Comparison of ENCODE assay signal across 9 mouse cellular contexts in genomic region chr9:48834541-48835411, GRCm38 (mm10). TPM values are rescaled to one million over a fixed set of nuclear protein-coding genes. Genes with fewer than 3 reads are reported as not detected.
DNase-seq lines count a peak whose midpoint lies in the region; ATAC-seq and TF ChIP-seq lines count a peak whose summit lies in the region.
"Had no signal": no experiment of that assay in that cellular context is flagged by ENCODE, and none has a peak within 500 bp of the region (broad histone marks: within the 10 kb centered on the region; RNA-seq: fewer than 3 reads in every experiment).

No protein-coding gene starts in this region.

- no peak for ATAC-seq in erythroblast, adult 5-6 weeks (replicated peaks; ENCODE audit: low FRiP score, poor library complexity, severe bottlenecking)
- ATAC-seq in G1E (ENCODE audit: extremely low read depth, insufficient number of reproducible peaks, low FRiP score, poor library complexity, severe bottlenecking): no peak
- no peak for ATAC-seq in embryonic facial prominence, embryonic 11.5 days (replicated peaks; ENCODE audit: insufficient number of reproducible peaks, low FRiP score, low TSS enrichment, low read depth)
- ATAC-seq in midbrain, embryonic 11.5 days (ENCODE audit: low FRiP score): no peak

- no peaks in the 10 kb centered on the region; the same call in 1 of the 2 replicates for H3K9me3 ChIP-seq in erythroblast, embryonic 14.5 days (ENCODE audit: control insufficient read depth, low read length)
- no peaks in the 10 kb centered on the region for H3K9me3 ChIP-seq in G1E (replicated peaks)
- H3K9me3 ChIP-seq in embryonic facial prominence, embryonic 11.5 days (replicated peaks; ENCODE audit: control insufficient read depth, low read length): no peaks in the 10 kb centered on the region
- H3K9me3 ChIP-seq in midbrain, embryonic 11.5 days (ENCODE audit: control insufficient read depth, low read length): no peaks in the 10 kb centered on the region

- DNase-seq in G1E (ENCODE audit: low spot score): peak; percentile 63
- DNase-seq in embryonic facial prominence, embryonic 11.5 days (ENCODE audit: low spot score): peak; percentile 65
- DNase-seq in heart, postnatal 10 days: peak; percentile 60 to 62
- DNase-seq in kidney, postnatal 4 days: peak; percentile 41 to 53
- peak; percentile 94 for DNase-seq in midbrain, embryonic 11.5 days (ENCODE audit: low spot score, missing footprints)

- H3K27me3 ChIP-seq in erythroblast, embryonic 14.5 days (ENCODE audit: control insufficient read depth): peaks cover 84% of the 10 kb centered on the region
- peaks cover 25% of the 10 kb centered on the region for H3K27me3 ChIP-seq in G1E (ENCODE audit: insufficient read depth, low read length)
- H3K27me3 ChIP-seq in embryonic facial prominence, embryonic 11.5 days (ENCODE audit: control insufficient read depth, insufficient read depth, low read length): peaks cover 19% of the 10 kb centered on the region
- no peaks in the 10 kb centered on the region; the same call in 1 of the 2 replicates for H3K27me3 ChIP-seq in midbrain, embryonic 11.5 days (ENCODE audit: control insufficient read depth, insufficient read depth, low read length)
- no peaks in the 10 kb centered on the region for H3K27me3 ChIP-seq in testis, adult 2 months (ENCODE audit: control insufficient read depth, insufficient read depth, low read length)

- no peak overlapping the region for H3K27ac ChIP-seq in embryonic facial prominence, embryonic 11.5 days (replicated peaks; ENCODE audit: low read depth, low read length)
- peak overlapping the region; percentile 42; the same call in 1 of the 2 replicates for H3K27ac ChIP-seq in midbrain, embryonic 11.5 days (ENCODE audit: low read depth, low read length)
- H3K27ac ChIP-seq in testis, adult 2 months (ENCODE audit: control insufficient read depth, insufficient read depth, low read depth, low read length): no peak overlapping the region; the same call in 1 of the 2 replicates

- peak overlapping the region; percentile 51 for H3K9ac ChIP-seq in embryonic facial prominence, embryonic 11.5 days (replicated peaks; ENCODE audit: low read length)
- H3K9ac ChIP-seq in midbrain, embryonic 11.5 days (ENCODE audit: low read length): peak overlapping the region; percentile 87

- under 1% methylated on average over 65 of the region's 65 CpGs for WGBS in embryonic facial prominence, embryonic 11.5 days
- WGBS in midbrain, embryonic 11.5 days: under 1% methylated on average over 65 of the region's 65 CpGs

- peak overlapping the region; percentile 80 for H3K4me2 ChIP-seq in embryonic facial prominence, embryonic 11.5 days (ENCODE audit: low read depth, low read length)
- peak overlapping the region; percentile 65 for H3K4me2 ChIP-seq in midbrain, embryonic 11.5 days

- intact Hi-C loops in heart, postnatal 10 days (cut with DNase I): loop anchor here (1.0 kb wide), 2 partner anchors 94 to 105 kb away; no protein-coding TSS in a partner anchor

- TF ChIP-seq POLR2A in testis, adult 2 months (IDR thresholded peaks at IDR 0.05; ENCODE audit: control insufficient read depth, low read depth, low read length): no peak

- H3K4me3 ChIP-seq in erythroblast, embryonic 14.5 days (replicated peaks): peak overlapping the region; percentile 33
- H3K4me3 ChIP-seq in G1E (ENCODE audit: low read depth, low read length): peak overlapping the region; percentile 79
- peak overlapping the region; percentile 64 for H3K4me3 ChIP-seq in embryonic facial prominence, embryonic 11.5 days (ENCODE audit: low read depth, low read length)
- peak overlapping the region; percentile 75 for H3K4me3 ChIP-seq in midbrain, embryonic 11.5 days (ENCODE audit: low read depth, low read length)
- peak overlapping the region; percentile 88 for H3K4me3 ChIP-seq in testis, adult 2 months (ENCODE audit: control insufficient read depth, low read depth, low read length)

- peaks cover 13% of the 10 kb centered on the region for H3K4me1 ChIP-seq in erythroblast, embryonic 14.5 days (ENCODE audit: control insufficient read depth)
- peaks cover 71% of the 10 kb centered on the region for H3K4me1 ChIP-seq in G1E (ENCODE audit: insufficient read depth, low read depth, low read length)
- no peaks in the 10 kb centered on the region; the same call in none of the 2 replicates for H3K4me1 ChIP-seq in embryonic facial prominence, embryonic 11.5 days (ENCODE audit: control insufficient read depth, insufficient read depth, low read length)
- H3K4me1 ChIP-seq in midbrain, embryonic 11.5 days (ENCODE audit: control insufficient read depth, insufficient read depth, low read length): peaks cover 43% of the 10 kb centered on the region
- peaks cover 7% of the 10 kb centered on the region; the same call in 1 of the 2 replicates for H3K4me1 ChIP-seq in testis, adult 2 months (ENCODE audit: control insufficient read depth, insufficient read depth, low read length)

- no peaks in the 10 kb centered on the region for H3K36me3 ChIP-seq in erythroblast, embryonic 14.5 days (ENCODE audit: control insufficient read depth)
- H3K36me3 ChIP-seq in G1E (replicated peaks): peaks cover 44% of the 10 kb centered on the region
- no peaks in the 10 kb centered on the region for H3K36me3 ChIP-seq in embryonic facial prominence, embryonic 11.5 days (replicated peaks; ENCODE audit: control insufficient read depth, insufficient read depth, low read depth, low read length)
- peaks cover 13% of the 10 kb centered on the region for H3K36me3 ChIP-seq in midbrain, embryonic 11.5 days (ENCODE audit: control insufficient read depth, insufficient read depth, low read length)
- H3K36me3 ChIP-seq in testis, adult 2 months (ENCODE audit: control insufficient read depth, insufficient read depth, low read length): no peaks in the 10 kb centered on the region

- TF ChIP-seq CTCF in G1E (IDR thresholded peaks at IDR 0.05; ENCODE audit: low read depth, low read length): no peak
- no peak for TF ChIP-seq CTCF in testis, adult 2 months (IDR thresholded peaks at IDR 0.05; ENCODE audit: control insufficient read depth, insufficient read depth, insufficient replicate concordance, low read depth, low read length)

RNA-seq across cellular contexts. Expression of gene Zbtb16, which starts 1.2 kb away (rescaled TPM):
- polyA plus RNA-seq in erythroblast, embryonic 14.5 days (2012): 0.02 TPM in 2 replicates
- 1.7 and 2.9 TPM in 2 replicates for total RNA-seq in erythroblast, adult 5-6 weeks (2015; ENCODE audit: low replicate concordance)
- 0.77 and 1.8 TPM in 2 replicates for total RNA-seq in erythroblast, adult 5-6 weeks (2017; ENCODE audit: low replicate concordance)
- 35.0 and 45.5 TPM in 2 replicates for total RNA-seq in G1E (2014; fragmentation: Nextera tagmentation)
- 9.7 and 10.6 TPM in 2 replicates for total RNA-seq in G1E (2017)
- polyA plus RNA-seq in G1E (2012): 18.4 and 20.0 TPM in 2 replicates
- polyA plus RNA-seq in embryonic facial prominence, embryonic 11.5 days (2014; fragmentation: Nextera tagmentation; extraction: Ambion mirVana): 3.0 and 4.8 TPM in 2 replicates
- 100 to 1,000 TPM in 1 of 2 experiments, 10 to 100 TPM in 1; 25.5 to 199 TPM for total RNA-seq in heart, postnatal 10 days (2021)
- 14.0 and 15.0 TPM in 2 replicates for polyA plus RNA-seq in midbrain, embryonic 11.5 days (2014; fragmentation: Nextera tagmentation; extraction: Ambion mirVana)
- polyA plus RNA-seq in testis, adult 2 months (2012; rRNA removed): 2.4 and 2.6 TPM in 2 replicates
- polyA plus RNA-seq: C2C12 had no signal

Comparison
In these comparisons a context has a peak if more than half of its experiments do, and no peak if none do; other contexts are left out.
1. H3K4me3 ChIP-seq: peak in every context shown above with its lines; median percentile 88 in testis, adult 2 months; 79 in G1E; 75 in midbrain, embryonic 11.5 days; 64 in embryonic facial prominence, embryonic 11.5 days; 33 in erythroblast, embryonic 14.5 days.